Mouse (Mus musculus) gastrocnemius, postnatal 36 days (tissue): ENCODE measurements around the gene Snx17. TPM values are rescaled to one million over a fixed set of nuclear protein-coding genes. Genes with fewer than 3 reads are reported as not detected.

Source experiments
- DNase-seq, 2 experiments: peaks; one replicate each; pipeline ENCODE4 v3.0.0; 2022
- intact Hi-C: fragments of 180-260 bp; cut with DNase I; formaldehyde crosslinking; loops from one replicate; pipeline ENCODE4 v1.15.1; 2025
- long read RNA-seq, 2 experiments: library from polyadenylated mRNA; stranded (forward); transcript quantifications; one replicate each; pipeline ENCODE4 v2.0.0; 2021
- total RNA-seq, 2 experiments: library from RNA; stranded (reverse); gene quantifications; 2 replicates each; pipeline ENCODE4 v1.2.3; 2021

Gene Snx17
- total RNA-seq = 10 to 100 TPM; 28.1 to 29.7 TPM
- long read RNA-seq, experiment 1, transcript Snx17-201 (15 exons, 2,018 nt) = major isoform, 19 of 27 reads
- long read RNA-seq, experiment 1, partial matches to known transcripts = 7 of 27 reads
- long read RNA-seq, experiment 1, other reads (novel, unspliced or antisense) = 1 of 27 reads
- long read RNA-seq, experiment 2, transcript Snx17-201 (15 exons, 2,018 nt) = major isoform, 10 of 19 reads
- long read RNA-seq, experiment 2, partial matches to known transcripts = 7 of 19 reads
- long read RNA-seq, experiment 2, other reads (novel, unspliced or antisense) = 2 of 19 reads

DNA sequence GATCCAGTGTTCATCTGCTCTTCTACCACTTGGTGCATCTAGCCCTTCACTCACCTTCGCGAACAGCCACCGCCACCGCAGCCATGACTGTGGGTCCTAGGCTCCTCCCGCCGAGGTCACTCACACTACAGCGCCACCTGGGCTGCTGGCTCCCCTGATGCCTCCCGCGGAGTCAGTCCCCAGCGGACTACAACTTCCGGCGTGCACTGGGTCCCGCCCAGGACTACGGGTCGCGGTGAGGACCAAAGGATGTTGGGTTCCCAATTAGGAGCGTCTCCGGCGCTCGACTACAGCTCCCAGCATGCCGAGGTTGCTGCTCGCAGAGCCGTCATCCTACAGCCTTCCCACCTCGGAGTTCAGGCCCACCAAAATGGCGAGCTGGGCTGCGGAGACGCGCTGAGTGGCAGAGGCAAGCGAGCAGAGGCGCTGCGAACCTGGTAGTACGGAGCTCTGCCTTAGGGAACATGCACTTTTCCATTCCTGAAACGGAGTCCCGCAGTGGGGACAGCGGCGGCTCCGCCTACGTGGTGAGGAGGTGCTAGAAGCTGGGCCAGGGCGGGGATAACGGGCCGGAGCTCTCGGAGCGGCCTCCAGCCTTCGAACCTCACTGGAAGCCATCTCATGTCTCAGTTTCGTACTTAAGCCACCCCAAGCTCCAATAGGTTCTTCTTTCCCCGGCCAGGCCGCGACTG lies at the start of gene Snx17, which contains the start of gene Eif2b4:
Gene Snx17, plus strand, starts transcription at position 289 of the 692 bp plus-strand sequence.
Gene Eif2b4, minus strand, starts transcription at position 492 of the 692 bp plus-strand sequence.
- intact Hi-C loops = no loop called here
- DNase-seq = peak; percentile 98

DNA sequence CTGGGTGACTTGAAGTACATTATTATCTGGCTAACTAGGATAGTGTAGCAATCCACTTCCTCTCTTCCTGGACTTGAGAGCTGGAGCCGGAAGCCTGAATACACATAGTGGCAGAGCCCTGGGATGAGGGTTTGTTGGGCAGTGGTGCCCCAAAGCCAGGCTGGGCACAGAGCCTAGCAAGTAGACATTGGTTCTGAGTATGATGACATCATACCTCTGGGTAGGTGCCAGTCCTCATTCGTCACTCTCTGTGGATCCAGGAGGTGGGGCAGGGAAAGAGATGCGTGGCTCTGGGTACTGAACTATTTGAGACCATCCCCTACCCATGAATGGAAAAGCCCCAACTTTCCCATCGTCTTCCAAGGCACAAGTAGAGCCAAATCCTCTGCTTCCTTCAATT lies 43.2 kb upstream of the Snx17 start:
- DNase-seq = no peak
- intact Hi-C loops = no loop called here

DNA sequence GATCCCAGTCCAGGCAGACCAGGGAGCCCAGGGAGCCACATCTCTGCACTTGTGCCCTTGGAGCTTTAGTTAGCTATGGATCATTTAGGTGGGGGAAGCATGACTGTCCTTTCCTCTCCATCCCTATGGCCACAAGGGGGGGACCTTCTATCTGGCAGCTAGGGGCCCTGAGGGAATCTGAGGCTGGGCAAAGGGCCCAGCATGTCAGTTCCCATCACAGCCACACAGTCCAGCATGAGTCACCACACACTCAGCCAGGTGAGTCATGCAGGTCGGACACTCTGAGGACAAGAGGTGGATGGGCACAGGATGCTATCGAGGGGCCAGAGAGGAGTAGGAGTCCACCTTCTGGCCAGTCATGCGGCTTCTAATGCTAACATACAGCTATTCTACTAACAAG lies 41.3 kb upstream of the Snx17 start:
- peak in 1 of 2 experiments; percentile 19 for DNase-seq
- intact Hi-C loops = no loop called here

GRCm38 (mm10) chr5:31153516-31154151 lies 39.4 kb upstream of the Snx17 start:
- intact Hi-C loops = no loop called here
- peak in 1 of 2 experiments; percentile 30 for DNase-seq

GRCm38 (mm10) chr5:31154152-31154553 lies 38.9 kb upstream of the Snx17 start, which contains the start of gene Mpv17:
Mpv17 (minus strand) TSS chr5:31154251.
- intact Hi-C loops = no loop called here

DNA sequence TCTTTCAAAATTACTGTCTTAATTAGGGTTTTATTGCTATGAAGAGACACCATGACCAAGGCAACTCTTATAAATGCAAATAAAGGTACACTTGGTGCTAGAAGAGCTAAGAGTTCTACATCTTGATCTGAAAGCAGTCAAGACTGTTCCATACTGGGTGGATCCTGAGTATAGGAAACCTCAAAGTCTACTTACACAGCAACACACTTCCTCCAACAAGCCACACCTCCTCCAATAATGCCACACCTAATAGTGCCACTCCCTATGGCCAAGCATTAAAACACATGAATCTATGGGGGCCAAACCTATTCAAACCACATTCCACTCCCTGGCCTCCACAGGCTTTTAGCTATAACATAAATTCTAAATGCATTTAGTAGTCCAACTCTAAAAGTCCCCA lies 30.6 kb upstream of the Snx17 start:
- no peak for DNase-seq

More at GRCm38 (mm10) chr5:31154152-31154553, 38.9 kb upstream of the Snx17 start, which contains the start of gene Mpv17:
- peak; percentile 69 to 76 for DNase-seq

DNA sequence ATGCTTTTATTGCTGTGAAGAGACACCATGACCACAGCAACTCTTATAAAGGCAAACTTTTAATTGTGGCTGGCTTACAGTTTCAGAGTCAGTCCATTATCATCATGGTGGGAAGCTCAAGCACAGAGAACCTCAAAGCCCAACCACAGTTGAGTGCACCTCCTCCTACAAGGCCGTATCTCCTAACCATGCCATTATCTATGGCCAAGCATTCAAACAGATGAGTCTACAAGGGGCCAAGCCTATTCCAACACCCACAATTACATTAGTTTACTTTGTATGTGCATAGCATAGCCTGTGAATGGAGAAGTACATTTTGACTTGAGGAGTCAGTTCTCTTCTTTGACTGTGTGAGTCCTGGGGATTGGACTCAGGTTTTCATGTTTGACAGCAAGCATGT lies 28.1 kb upstream of the Snx17 start:
- DNase-seq = no peak
- intact Hi-C loops = no loop called here

More for the DNA sequence above, 30.6 kb upstream of the Snx17 start:
- intact Hi-C loops = no loop called here

GRCm38 (mm10) chr5:31168630-31169029 lies 24.4 kb upstream of the Snx17 start:
- no peak for DNase-seq
- intact Hi-C loops = no loop called here

DNA sequence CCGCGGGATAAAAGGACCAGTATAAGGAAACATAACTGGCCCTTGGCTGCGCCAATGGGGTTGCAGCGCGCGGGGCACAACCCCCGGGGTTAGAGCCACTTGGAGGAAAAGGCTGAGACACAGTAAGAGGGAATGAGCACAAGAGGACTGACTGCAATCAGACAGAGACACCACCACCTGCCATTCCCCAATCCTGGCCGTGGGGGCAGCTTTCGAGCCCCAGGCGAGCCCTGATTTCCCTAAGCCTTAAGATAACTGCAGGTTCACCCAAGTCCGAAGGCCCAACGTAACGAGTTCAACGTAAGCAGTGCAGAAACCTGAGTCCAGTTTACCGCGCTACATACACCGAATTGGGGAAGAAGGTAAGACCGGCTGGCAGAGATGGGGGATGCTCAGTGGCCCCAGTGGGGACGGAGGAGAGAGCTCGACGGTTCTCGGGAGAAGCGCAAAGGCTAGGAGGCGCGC lies 13.7 kb upstream of the Snx17 start:
- intact Hi-C loops = no loop called here
- DNase-seq = no peak

DNA sequence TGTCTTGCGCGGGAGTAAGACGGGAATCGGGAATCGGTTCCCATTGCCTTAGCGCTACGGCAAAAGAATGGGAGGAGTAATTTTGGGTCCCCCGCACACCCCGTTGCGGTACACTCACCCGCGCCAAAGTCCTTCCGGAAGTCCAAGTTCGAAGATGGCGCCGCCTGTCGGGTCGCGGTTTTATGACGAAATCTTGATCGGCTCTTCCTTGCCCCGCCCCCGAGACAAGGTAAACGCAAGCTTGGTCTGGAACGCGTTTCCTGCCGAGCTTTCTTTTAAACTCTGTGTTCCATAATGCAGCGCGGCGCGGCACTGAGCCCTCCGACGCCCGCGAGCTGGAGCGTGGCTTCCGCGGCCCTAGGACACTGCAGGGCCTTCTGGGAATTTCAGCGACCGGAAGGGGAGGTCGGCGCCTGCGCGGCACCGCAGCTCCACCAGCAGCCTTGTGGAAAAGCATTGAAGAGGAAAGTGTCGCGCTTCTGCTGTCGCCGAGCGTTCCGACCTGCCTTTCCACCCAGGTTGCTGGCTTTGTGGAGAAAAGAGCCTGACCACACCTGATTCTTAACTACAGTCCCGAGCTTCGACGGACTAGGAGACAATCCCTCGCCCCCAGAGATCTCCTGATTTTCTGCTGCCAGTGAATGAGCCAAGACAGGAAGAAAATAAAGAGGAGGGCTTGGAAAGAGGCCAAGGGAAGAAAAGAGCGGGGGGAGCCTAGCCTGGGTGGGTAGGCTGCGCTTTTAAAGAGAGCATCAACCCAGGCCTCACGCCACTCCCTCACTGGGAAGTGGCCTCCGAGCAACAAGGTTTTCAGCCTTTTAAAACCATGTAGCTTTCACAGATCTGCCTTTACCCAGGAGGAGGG lies 13.0 kb upstream of the Snx17 start, which contains the start of the genes Gm29609 and Gtf3c2:
Gene Gm29609, minus strand, starts transcription at position 146 of the 865 bp plus-strand sequence.
Gene Gtf3c2, minus strand, starts transcription at position 379 of the 865 bp plus-strand sequence.
- intact Hi-C loops = no loop called here

GRCm38 (mm10) chr5:31181183-31181770 lies 11.8 kb upstream of the Snx17 start:
- intact Hi-C loops = no loop called here
- DNase-seq = no peak

More for the DNA sequence above, 13.0 kb upstream of the Snx17 start, which contains the start of the genes Gm29609 and Gtf3c2:
- DNase-seq = peak; percentile 88 to 91

GRCm38 (mm10) chr5:31183678-31184077 lies 9.3 kb upstream of the Snx17 start:
- no peak for DNase-seq
- intact Hi-C loops = no loop called here

DNA sequence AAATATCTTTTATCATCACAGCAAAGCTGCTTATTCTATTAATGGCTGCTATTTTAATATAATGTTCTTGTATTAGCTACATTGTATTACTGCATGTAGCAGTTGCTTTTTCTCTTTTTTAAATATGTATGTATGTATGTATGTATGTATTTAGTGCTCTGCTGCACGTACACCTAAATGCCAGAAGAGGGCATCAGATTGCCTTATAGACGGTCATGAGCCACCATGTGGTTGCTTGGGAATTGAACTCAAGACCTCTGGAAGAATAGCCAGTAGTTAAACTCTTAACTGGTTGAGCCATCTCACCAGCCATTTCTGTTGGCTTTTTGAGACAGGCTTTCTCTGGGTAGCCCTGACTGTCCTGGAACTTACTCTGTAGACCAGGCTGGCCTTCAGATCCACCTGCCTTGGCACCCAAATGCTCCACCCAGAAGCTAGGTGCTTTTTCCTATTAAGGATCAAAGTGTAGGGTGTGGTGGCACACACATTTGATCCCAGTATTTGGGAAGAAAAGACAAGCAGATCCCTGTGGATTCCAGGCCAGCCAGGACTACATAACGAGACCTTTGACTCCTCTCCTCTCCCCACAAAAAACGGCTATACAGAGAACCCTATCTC lies 4.7 kb upstream of the Snx17 start:
- intact Hi-C loops = no loop called here
- DNase-seq = no peak

- intact Hi-C loops = no loop called here
- no peak for DNase-seq
Observed at GRCm38 (mm10) chr5:31190201-31190600, 2.8 kb upstream of the Snx17 start.

DNA sequence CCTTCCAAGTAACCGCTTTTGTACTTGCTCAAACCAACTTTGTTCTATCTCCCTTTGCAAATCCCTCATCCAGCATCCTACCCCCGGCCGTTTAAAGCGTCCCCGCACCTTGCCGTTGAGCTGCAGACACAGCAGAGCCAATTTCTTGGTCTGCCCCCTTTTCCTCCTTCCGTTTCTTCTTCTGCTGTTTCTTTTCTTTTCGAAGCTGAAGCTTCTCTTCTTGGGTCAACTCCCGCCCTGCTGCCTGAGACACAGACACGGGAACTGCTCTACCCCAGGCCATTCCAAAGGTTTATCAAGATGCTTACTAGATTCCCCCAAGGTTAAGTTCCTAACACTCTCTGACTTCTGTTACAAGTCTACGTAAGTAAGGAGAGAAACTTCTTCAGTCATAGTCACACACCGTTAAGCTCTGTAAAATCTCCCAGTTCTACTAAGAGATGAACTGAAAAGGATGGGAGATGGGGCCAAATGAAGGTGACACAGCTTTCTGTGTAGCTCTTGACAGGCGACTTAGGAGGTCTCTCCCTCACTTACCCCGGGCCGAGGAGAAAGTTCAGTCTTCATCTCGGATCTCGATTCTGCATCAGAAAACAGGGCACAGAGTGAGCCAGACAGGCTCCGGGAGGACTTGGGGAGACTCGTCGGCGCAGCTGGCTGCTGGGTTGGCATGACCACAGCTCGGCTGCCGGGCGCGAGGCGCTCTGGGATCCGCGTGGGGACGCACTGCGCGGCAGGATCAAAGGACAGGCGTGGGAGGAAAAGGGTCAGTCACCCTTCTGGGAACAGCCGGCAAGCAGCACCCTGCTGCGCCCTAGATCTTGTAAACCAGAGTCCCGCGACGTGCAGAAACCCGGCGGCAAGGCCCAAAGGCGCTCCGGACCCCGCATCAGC lies 735 bp upstream of the Snx17 start:
- intact Hi-C loops = no loop called here
- peak in 1 of 2 experiments; percentile 40 for DNase-seq

GRCm38 (mm10) chr5:31193631-31194281 lies 729 bp downstream of the Snx17 start:
- intact Hi-C loops = no loop called here
- no peak for DNase-seq
